Mouse (Mus musculus): ENCODE results near the gene Rela. TPM values are rescaled to one million over a fixed set of nuclear protein-coding genes. Genes with fewer than 3 reads are reported as not detected.

The Rela gene
- polyA plus RNA-seq, 1 experiment from 2014 or later, result 42.6 TPM

DNA sequence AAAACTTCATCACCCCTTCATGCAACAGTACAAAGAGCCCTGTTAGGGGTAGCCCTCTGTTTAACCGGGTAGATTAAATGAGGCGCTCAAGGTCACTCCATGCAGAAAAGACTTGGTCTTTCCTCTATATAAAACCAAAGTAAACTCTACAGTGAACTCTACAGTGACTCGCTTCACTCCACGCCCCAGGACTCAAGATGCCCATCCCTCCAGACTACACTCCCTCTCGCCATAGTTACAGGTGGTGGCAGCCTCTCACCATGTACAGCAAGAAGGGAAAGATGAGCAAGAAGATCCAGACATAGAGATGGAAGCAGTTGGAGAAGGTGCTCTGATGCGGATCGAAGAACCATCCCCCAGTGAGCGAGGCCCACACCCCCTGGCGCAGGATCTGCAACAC lies 50.5 kb downstream of the Rela start:
- no peaks in the 10 kb centered on the region for H3K27me3 ChIP-seq (ENCODE audit: insufficient read depth, low read length)
- 13% methylated on average over 9 of the region's 9 CpGs for WGBS
- no peak for ATAC-seq (replicated peaks; ENCODE audit: low FRiP score, low read depth)
- H3K4me2 ChIP-seq (ENCODE audit: low read length), result peak overlapping the region; percentile 100
- peaks cover 29% of the 10 kb centered on the region for H3K36me3 ChIP-seq (ENCODE audit: insufficient read depth, low read length)
- no peaks in the 10 kb centered on the region for H3K9me3 ChIP-seq (replicated peaks; ENCODE audit: low read length)
- H3K9ac ChIP-seq (ENCODE audit: low read depth, low read length), result peak overlapping the region; percentile 87
- no peak for TF ChIP-seq CTCF (IDR thresholded peaks at IDR 0.05; ENCODE audit: low read depth)
- H3K4me3 ChIP-seq (replicated peaks; ENCODE audit: low read depth, low read length), result peak overlapping the region; percentile 92
- peak overlapping the region; percentile 96 for H3K27ac ChIP-seq
- DNase-seq (ENCODE audit: low spot score), result no peak
- H3K4me1 ChIP-seq (replicated peaks; ENCODE audit: insufficient read depth, low read length), result peaks cover 27% of the 10 kb centered on the region

- peak; percentile 88 for ATAC-seq (replicated peaks; ENCODE audit: low FRiP score, low read depth)
- H3K4me3 ChIP-seq (replicated peaks; ENCODE audit: low read depth, low read length), result peak within 1 kb of the TSS; percentile 92
- peaks cover 30% of the 10 kb centered on the region for H3K36me3 ChIP-seq (ENCODE audit: insufficient read depth, low read length)
- DNase-seq (ENCODE audit: low spot score), result peak; percentile 100
- H3K9ac ChIP-seq (ENCODE audit: low read depth, low read length), result peak within 1 kb of the TSS; percentile 87
- peak within 1 kb of the TSS; percentile 100 for H3K4me2 ChIP-seq (ENCODE audit: low read length)
- peak within 1 kb of the TSS; percentile 96 for H3K27ac ChIP-seq
- no peaks in the 10 kb centered on the region for H3K27me3 ChIP-seq (ENCODE audit: insufficient read depth, low read length)
- TF ChIP-seq CTCF (IDR thresholded peaks at IDR 0.05; ENCODE audit: low read depth), result peak; percentile 40
- WGBS, result under 1% methylated on average over 69 of the region's 69 CpGs
- no peaks in the 10 kb centered on the region for H3K9me3 ChIP-seq (replicated peaks; ENCODE audit: low read length)
- H3K4me1 ChIP-seq (replicated peaks; ENCODE audit: insufficient read depth, low read length), result peaks cover 31% of the 10 kb centered on the region
Measured at GRCm38 (mm10) chr19:5688200-5689087, 51.2 kb downstream of the Rela start, which contains the start of the genes Map3k11 and Pcnx3. Gene Map3k11 (plus strand): TSS chr19:5688742. Gene Pcnx3 (minus strand): TSS chr19:5688908.

DNA sequence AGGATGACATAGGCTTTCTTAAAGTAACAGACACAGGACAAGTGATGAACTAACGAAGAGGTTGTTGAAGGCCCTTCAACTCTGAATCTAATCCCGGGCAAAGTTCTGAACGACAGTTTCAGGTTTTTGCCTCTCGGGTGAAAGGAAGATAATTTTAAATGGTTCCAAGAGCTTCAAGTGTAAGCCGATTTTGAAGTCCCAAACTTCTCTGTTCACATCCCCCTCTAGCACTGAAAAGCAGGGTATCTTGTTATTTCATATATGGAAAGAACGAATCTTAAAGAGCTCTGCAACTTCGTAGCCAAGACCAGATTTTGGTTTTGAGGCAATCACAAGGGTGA lies 51.8 kb downstream of the Rela start:
- peaks cover 24% of the 10 kb centered on the region for H3K36me3 ChIP-seq (ENCODE audit: insufficient read depth, low read length)
- DNase-seq (ENCODE audit: low spot score) (peak; percentile 20), ATAC-seq (replicated peaks; ENCODE audit: low FRiP score, low read depth) (no peak)
- H3K4me3 ChIP-seq (replicated peaks; ENCODE audit: low read depth, low read length), result peak overlapping the region; percentile 92
- H3K27ac ChIP-seq, result peak overlapping the region; percentile 96
- H3K27me3 ChIP-seq (ENCODE audit: insufficient read depth, low read length), result no peaks in the 10 kb centered on the region
- peak overlapping the region; percentile 86 for H3K9ac ChIP-seq (ENCODE audit: low read depth, low read length)
- TF ChIP-seq CTCF (IDR thresholded peaks at IDR 0.05; ENCODE audit: low read depth), result no peak
- 1% methylated on average over 7 of the region's 7 CpGs for WGBS
- H3K9me3 ChIP-seq (replicated peaks; ENCODE audit: low read length), result no peaks in the 10 kb centered on the region
- H3K4me2 ChIP-seq (ENCODE audit: low read length), result peak overlapping the region; percentile 100
- H3K4me1 ChIP-seq (replicated peaks; ENCODE audit: insufficient read depth, low read length), result peaks cover 31% of the 10 kb centered on the region

- peaks cover 31% of the 10 kb centered on the region for H3K4me1 ChIP-seq (replicated peaks; ENCODE audit: insufficient read depth, low read length)
- no peaks in the 10 kb centered on the region for H3K9me3 ChIP-seq (replicated peaks; ENCODE audit: low read length)
- ATAC-seq (replicated peaks; ENCODE audit: low FRiP score, low read depth), result peak; percentile 55
- H3K4me2 ChIP-seq (ENCODE audit: low read length), result peak overlapping the region; percentile 100
- H3K27ac ChIP-seq, result peak overlapping the region; percentile 96
- WGBS, result 1% methylated on average over 42 of the region's 42 CpGs
- no peaks in the 10 kb centered on the region for H3K27me3 ChIP-seq (ENCODE audit: insufficient read depth, low read length)
- DNase-seq (ENCODE audit: low spot score), result peak; percentile 94
- peak overlapping the region; percentile 86 for H3K9ac ChIP-seq (ENCODE audit: low read depth, low read length)
- peak overlapping the region; percentile 92 for H3K4me3 ChIP-seq (replicated peaks; ENCODE audit: low read depth, low read length)
- H3K36me3 ChIP-seq (ENCODE audit: insufficient read depth, low read length), result peaks cover 17% of the 10 kb centered on the region
- TF ChIP-seq CTCF (IDR thresholded peaks at IDR 0.05; ENCODE audit: low read depth), result no peak
Measured at GRCm38 (mm10) chr19:5689565-5690342, 52.5 kb downstream of the Rela start.

GRCm38 (mm10) chr19:5690343-5690735 lies 53.1 kb downstream of the Rela start:
- ATAC-seq (replicated peaks; ENCODE audit: low FRiP score, low read depth) (no peak), DNase-seq (ENCODE audit: low spot score) (no peak)
- Histone ChIP-seq H3K9me3 (replicated peaks; ENCODE audit: low read length) (no peaks in the 10 kb centered on the region), H3K9ac (ENCODE audit: low read depth, low read length) (peak overlapping the region; percentile 86), H3K27ac (peak overlapping the region; percentile 96), H3K27me3 (ENCODE audit: insufficient read depth, low read length) (no peaks in the 10 kb centered on the region), H3K36me3 (ENCODE audit: insufficient read depth, low read length) (peaks cover 18% of the 10 kb centered on the region), H3K4me1 (replicated peaks; ENCODE audit: insufficient read depth, low read length) (peaks cover 31% of the 10 kb centered on the region), H3K4me3 (replicated peaks; ENCODE audit: low read depth, low read length) (peak overlapping the region; percentile 92), H3K4me2 (ENCODE audit: low read length) (peak overlapping the region; percentile 100)
- TF ChIP-seq CTCF (IDR thresholded peaks at IDR 0.05; ENCODE audit: low read depth), result no peak
- WGBS, result 36% methylated on average over 15 of the region's 15 CpGs

DNA sequence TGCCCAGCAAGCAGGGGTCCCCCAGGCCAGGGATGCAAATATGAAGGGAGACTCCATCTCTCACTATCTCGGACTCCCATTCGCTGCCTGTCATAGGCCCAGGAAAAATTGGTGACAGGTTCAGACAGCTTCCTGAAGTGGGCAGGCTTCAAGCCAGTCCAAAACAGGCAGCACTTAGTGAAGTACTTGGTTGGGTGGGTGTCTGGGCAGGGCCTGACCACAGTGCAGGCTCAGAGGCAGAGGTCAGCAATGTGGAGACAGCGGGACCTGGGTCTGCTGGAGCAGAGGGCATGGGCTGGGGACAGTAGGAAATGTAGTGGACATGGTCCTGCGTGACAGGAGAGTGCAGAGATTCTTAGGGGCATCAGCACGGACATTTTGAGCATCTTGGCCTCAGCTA lies 54.3 kb downstream of the Rela start:
- ATAC-seq (replicated peaks; ENCODE audit: low FRiP score, low read depth), result no peak
- peak overlapping the region; percentile 96 for H3K27ac ChIP-seq
- H3K4me1 ChIP-seq (replicated peaks; ENCODE audit: insufficient read depth, low read length), result peaks cover 31% of the 10 kb centered on the region
- peak overlapping the region; percentile 86 for H3K9ac ChIP-seq (ENCODE audit: low read depth, low read length)
- no peaks in the 10 kb centered on the region for H3K27me3 ChIP-seq (ENCODE audit: insufficient read depth, low read length)
- no peak for DNase-seq (ENCODE audit: low spot score)
- TF ChIP-seq CTCF (IDR thresholded peaks at IDR 0.05; ENCODE audit: low read depth), result no peak
- H3K4me2 ChIP-seq (ENCODE audit: low read length), result peak overlapping the region; percentile 100
- no peaks in the 10 kb centered on the region for H3K9me3 ChIP-seq (replicated peaks; ENCODE audit: low read length)
- WGBS, result 58% methylated on average over 5 of the region's 5 CpGs
- H3K4me3 ChIP-seq (replicated peaks; ENCODE audit: low read depth, low read length), result peak overlapping the region; percentile 92
- H3K36me3 ChIP-seq (ENCODE audit: insufficient read depth, low read length), result peaks cover 26% of the 10 kb centered on the region

All from kidney, postnatal 0 days (tissue).